Mouse (Mus musculus) thymus, postnatal 4 days (tissue): ENCODE measurements around the gene Gucy2e.

Experiments
- DNase-seq: peaks from one replicate; pipeline ENCODE4 v3.0.0; 2021

Gucy2e gene

DNA sequence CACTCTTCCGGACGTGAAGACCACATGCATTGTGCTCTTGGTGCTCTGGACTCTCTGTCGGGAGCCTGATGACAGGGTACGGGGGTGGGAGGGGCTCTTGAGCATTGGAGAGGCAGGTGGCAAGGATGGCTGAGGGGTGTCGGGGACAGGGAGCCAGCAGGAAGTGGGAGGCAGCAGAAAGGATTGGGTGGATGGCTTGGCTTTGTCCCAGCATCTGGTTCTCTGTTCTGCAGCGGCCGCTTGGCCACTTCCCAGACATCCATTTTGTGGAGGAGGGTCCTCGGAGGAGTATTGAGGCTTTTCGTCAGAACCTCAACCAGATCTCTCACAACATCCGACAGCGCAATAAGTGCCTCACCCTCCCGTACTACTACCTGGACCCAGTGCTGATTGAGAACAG, 67.5 kb downstream of the Gucy2e start:
- DNase-seq = no peak
